Mouse (Mus musculus): ENCODE data around the gene Neu4. TPM values are rescaled to one million over a fixed set of nuclear protein-coding genes. Genes with fewer than 3 reads are reported as not detected.
"Not testable (repeated sequence)": the region's sequence is repeated elsewhere in the genome, so short reads cannot be mapped to it uniquely, and the experiment has no call there.

Neu4 gene
- polyA plus RNA-seq, 1 experiment from 2014 or later = not detected

- H3K4me1 ChIP-seq (replicated peaks); DNase-seq; H3K27me3 ChIP-seq; H3K9me3 ChIP-seq (replicated peaks); ATAC-seq (ENCODE audit: low read depth); H3K4me2 ChIP-seq; H3K36me3 ChIP-seq; H3K27ac ChIP-seq; H3K4me3 ChIP-seq (replicated peaks); H3K9ac ChIP-seq: not testable (repeated sequence)
- WGBS (ENCODE audit: insufficient replicate concordance) = 74% methylated on average over 16 of the region's 19 CpGs
Measured at GRCm38 (mm10) chr1:94008826-94009225, 11.4 kb upstream of the Neu4 start.

- ATAC-seq (ENCODE audit: low read depth) = no peak
- Histone ChIP-seq H3K4me2 (no peak overlapping the region), H3K27me3 (no peaks in the 10 kb centered on the region), H3K27ac (no peak overlapping the region), H3K4me1 (replicated peaks) (no peaks in the 10 kb centered on the region), H3K4me3 (replicated peaks) (no peak overlapping the region), H3K9me3 (replicated peaks) (no peaks in the 10 kb centered on the region), H3K9ac (no peak overlapping the region), H3K36me3 (no peaks in the 10 kb centered on the region)
- DNase-seq = no peak
- WGBS (ENCODE audit: insufficient replicate concordance) = 31% methylated on average over 3 of the region's 3 CpGs
Measured at GRCm38 (mm10) chr1:94011643-94012042, 8.6 kb upstream of the Neu4 start.

DNA sequence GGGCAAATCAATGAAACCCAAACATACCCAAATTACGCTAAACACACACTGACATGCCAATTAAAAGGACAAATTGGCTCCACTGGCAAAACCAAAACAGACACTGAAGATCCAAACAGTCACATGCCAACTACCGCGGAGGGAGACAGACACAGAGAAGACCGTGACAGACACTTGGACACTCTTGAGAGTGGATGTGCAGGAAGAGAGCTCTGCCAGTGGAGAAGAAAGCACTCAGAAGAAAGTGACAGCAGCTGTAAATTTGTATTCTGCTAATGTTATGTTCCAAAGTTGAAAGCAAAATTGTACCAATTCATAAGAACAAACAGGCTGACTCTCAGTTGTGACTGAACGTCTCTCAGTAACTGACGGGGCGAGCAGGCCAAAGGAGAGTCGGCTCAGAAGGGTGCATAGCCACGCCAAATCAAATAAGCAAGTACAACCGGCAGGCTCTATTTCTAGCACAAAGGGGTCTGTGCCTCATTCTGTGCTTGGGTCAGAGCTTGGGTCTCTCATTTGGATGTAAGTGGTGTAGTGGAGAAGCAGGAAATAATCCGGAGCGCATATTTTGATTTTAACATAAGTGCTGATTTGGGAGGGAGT lies 7.4 kb downstream of the Neu4 start:
- H3K27ac ChIP-seq = no peak overlapping the region
- H3K36me3 ChIP-seq = no peaks in the 10 kb centered on the region
- no peak overlapping the region for H3K9ac ChIP-seq
- H3K4me3 ChIP-seq (replicated peaks) = no peak overlapping the region
- H3K9me3 ChIP-seq (replicated peaks) = no peaks in the 10 kb centered on the region
- no peak overlapping the region for H3K4me2 ChIP-seq
- ATAC-seq (ENCODE audit: low read depth) (no peak), DNase-seq (no peak)
- no peaks in the 10 kb centered on the region for H3K27me3 ChIP-seq
- H3K4me1 ChIP-seq (replicated peaks) = no peaks in the 10 kb centered on the region
- WGBS (ENCODE audit: insufficient replicate concordance) = 83% methylated on average over 12 of the region's 12 CpGs

- H3K27ac ChIP-seq = no peak overlapping the region
- H3K9ac ChIP-seq = no peak overlapping the region
- 61% methylated on average over 2 of the region's 2 CpGs for WGBS (ENCODE audit: insufficient replicate concordance)
- no peaks in the 10 kb centered on the region for H3K4me1 ChIP-seq (replicated peaks)
- H3K4me2 ChIP-seq = no peak overlapping the region
- no peaks in the 10 kb centered on the region for H3K36me3 ChIP-seq
- H3K27me3 ChIP-seq = no peaks in the 10 kb centered on the region
- DNase-seq (no peak), ATAC-seq (ENCODE audit: low read depth) (no peak)
- no peak overlapping the region for H3K4me3 ChIP-seq (replicated peaks)
- no peaks in the 10 kb centered on the region for H3K9me3 ChIP-seq (replicated peaks)
Measured at GRCm38 (mm10) chr1:94028741-94029140, 8.5 kb downstream of the Neu4 start.

DNA sequence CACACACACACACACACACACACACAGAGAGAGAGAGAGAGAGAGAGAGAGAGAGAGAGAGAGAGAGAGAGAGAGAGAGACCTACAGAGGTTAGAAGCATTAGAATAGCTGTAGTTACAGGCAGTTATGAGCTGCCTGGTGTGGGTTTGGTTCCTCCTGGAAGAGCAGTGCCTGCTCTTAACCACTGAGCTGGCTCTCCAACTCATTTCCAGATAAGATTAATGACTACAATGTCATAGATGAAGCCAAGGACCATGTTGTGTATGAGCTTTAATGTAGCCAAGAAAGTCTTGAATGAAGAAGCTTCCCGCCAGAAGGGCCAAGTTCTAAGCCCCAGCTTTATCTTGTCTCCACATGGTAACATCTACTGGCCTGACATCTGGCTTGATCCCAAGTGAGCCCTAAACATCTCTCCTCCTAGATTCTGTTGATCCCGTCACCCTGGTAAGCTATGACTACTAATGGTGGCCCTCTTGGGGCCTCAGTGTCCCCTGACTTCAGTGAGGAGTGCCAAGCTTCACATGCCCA lies 12.9 kb downstream of the Neu4 start:
- Histone ChIP-seq H3K9ac (no peak overlapping the region), H3K4me1 (replicated peaks) (0 out of 2 replicates have a peak, but pooled peaks cover 2% of the 10 kb centered on the region), H3K4me2 (no peak overlapping the region), H3K27ac (no peak overlapping the region), H3K27me3 (no peaks in the 10 kb centered on the region), H3K4me3 (replicated peaks) (no peak overlapping the region), H3K9me3 (replicated peaks) (no peaks in the 10 kb centered on the region), H3K36me3 (no peaks in the 10 kb centered on the region)
- ATAC-seq (ENCODE audit: low read depth) (no peak), DNase-seq (no peak)
- WGBS (ENCODE audit: insufficient replicate concordance) = 57% methylated on average over 2 of the region's 2 CpGs

DNA sequence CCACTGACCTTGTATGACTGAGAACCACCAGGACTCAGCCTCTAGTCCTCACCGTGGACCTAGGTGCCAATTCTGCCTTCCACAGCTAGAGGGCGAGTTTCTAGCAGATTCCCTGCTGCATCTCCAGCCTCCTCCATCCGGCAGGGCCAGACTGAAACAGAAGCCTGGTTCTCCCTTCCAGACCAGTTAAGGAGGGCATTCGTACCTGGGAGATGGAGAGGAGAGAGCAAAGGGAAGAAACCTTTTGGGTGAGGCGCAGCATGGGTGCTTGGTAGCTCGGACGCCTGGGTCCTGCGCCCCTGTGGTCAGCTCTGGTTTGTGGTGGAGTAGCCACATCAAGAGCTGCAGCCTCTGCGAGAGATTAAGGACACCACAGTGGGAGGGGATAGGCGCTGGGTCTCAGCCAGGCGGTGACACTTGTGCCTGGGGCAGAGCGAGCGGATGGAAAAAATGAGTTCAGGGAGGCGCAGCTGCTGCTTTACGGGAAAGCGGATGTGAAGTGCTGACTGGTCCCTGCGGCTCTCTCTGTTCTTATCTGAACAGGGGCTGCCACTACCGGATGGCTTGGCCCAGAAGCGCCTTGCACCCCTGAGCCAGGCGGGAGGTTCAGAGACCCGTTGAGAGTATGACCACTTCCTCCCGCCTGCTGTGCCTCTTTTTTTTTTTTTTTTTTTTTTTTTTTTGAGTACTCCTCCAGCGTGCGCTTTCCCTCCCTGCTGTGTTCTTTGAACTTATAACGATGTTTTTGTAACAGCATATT lies 14.9 kb downstream of the Neu4 start:
- Histone ChIP-seq H3K9me3 (replicated peaks) (no peaks in the 10 kb centered on the region), H3K9ac (no peak overlapping the region), H3K4me3 (replicated peaks) (peak overlapping the region; percentile 41), H3K4me2 (peak overlapping the region; percentile 64), H3K27me3 (no peaks in the 10 kb centered on the region), H3K4me1 (replicated peaks) (0 out of 2 replicates have a peak, but pooled peaks cover 2% of the 10 kb centered on the region), H3K27ac (peak overlapping the region; percentile 61), H3K36me3 (no peaks in the 10 kb centered on the region)
- DNase-seq = peak; percentile 27
- ATAC-seq (ENCODE audit: low read depth) = peak; percentile 81
- under 1% methylated on average over 25 of the region's 25 CpGs for WGBS (ENCODE audit: insufficient replicate concordance)

DNA sequence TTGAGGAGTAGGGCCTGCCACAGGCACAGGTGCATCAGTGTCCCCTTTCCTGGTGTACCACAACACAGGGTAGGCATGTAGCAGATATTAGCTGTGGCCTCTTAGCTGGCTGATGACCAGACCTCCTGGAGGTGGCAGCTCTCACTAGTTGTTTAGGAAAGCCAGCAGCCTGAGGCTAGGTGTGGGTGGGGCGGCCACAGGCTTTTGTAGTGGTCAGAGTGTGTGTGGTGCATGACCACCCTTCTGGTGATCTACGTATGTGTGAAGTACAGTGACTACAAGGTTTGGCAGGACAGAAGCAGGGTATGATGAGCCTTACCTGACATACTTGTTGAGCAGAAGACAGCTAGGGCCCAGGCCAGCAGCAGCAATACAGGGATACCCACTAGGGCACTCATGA lies 20.1 kb downstream of the Neu4 start:
- Histone ChIP-seq H3K9ac (no peak overlapping the region), H3K4me1 (replicated peaks) (0 out of 2 replicates have a peak, but pooled peaks cover 2% of the 10 kb centered on the region), H3K36me3 (no peaks in the 10 kb centered on the region), H3K4me3 (replicated peaks) (no peak overlapping the region), H3K27me3 (no peaks in the 10 kb centered on the region), H3K9me3 (replicated peaks) (no peaks in the 10 kb centered on the region), H3K4me2 (no peak overlapping the region), H3K27ac (no peak overlapping the region)
- no peak for ATAC-seq (ENCODE audit: low read depth)
- 72% methylated on average over 2 of the region's 2 CpGs for WGBS (ENCODE audit: insufficient replicate concordance)
- DNase-seq = no peak

- Histone ChIP-seq H3K4me1 (replicated peaks) (no peaks in the 10 kb centered on the region), H3K27ac (no peak overlapping the region), H3K36me3 (no peaks in the 10 kb centered on the region), H3K27me3 (no peaks in the 10 kb centered on the region), H3K9me3 (replicated peaks) (no peaks in the 10 kb centered on the region), H3K9ac (no peak overlapping the region), H3K4me3 (replicated peaks) (no peak overlapping the region), H3K4me2 (no peak overlapping the region)
- WGBS (ENCODE audit: insufficient replicate concordance) = 70% methylated on average over 3 of the region's 3 CpGs
- DNase-seq = no peak
- no peak for ATAC-seq (ENCODE audit: low read depth)
Measured at GRCm38 (mm10) chr1:94045559-94045958, 25.3 kb downstream of the Neu4 start.

DNA sequence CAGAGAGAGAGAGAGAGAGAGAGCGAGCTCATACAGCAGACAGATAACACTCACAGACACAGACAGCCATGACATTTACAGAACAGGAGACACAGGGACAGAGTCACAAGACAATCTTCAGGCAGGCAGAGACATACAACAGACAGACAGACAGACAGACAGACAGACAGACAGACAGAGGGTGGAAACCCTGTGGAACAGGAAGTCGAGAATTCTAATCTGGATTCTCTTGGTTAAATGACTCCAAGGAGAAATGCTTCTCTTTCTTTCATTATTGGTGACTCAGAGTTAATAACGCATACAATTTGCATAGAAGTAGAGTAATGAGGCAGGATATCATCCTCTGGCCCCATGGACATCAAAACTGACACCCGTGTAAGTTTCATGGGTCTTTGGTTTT lies 26.3 kb downstream of the Neu4 start:
- H3K4me2 ChIP-seq = no peak overlapping the region
- H3K4me1 ChIP-seq (replicated peaks) = no peaks in the 10 kb centered on the region
- no peak overlapping the region for H3K4me3 ChIP-seq (replicated peaks)
- no peak for ATAC-seq (ENCODE audit: low read depth)
- 53% methylated on average over 4 of the region's 4 CpGs for WGBS (ENCODE audit: insufficient replicate concordance)
- no peaks in the 10 kb centered on the region for H3K36me3 ChIP-seq
- no peak for DNase-seq
- H3K9me3 ChIP-seq (replicated peaks) = no peaks in the 10 kb centered on the region
- H3K9ac ChIP-seq = no peak overlapping the region
- no peaks in the 10 kb centered on the region for H3K27me3 ChIP-seq
- no peak overlapping the region for H3K27ac ChIP-seq

DNA sequence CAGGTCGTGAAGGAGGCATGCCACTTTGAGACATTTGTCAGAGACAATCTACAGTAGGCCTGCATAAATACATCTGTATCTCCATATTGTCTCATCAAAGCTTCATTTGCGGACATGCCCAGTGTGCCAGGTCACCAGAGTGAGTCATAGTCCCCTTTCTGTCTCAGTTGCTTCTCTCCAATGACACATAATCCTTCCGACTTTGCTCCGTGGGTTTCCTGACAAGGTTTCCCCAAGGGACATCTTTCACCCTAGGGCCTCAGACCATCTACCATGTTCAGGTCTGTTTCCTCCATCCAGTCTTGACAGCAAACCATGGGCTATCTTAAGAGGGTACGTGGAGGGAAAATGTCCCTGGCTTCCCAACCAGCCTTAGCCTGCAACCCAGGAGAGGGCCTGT lies 30.9 kb downstream of the Neu4 start:
- no peaks in the 10 kb centered on the region for H3K4me1 ChIP-seq (replicated peaks)
- no peak for ATAC-seq (ENCODE audit: low read depth)
- 66% methylated on average over 5 of the region's 5 CpGs for WGBS (ENCODE audit: insufficient replicate concordance)

GRCm38 (mm10) chr1:94052373-94052772 lies 32.1 kb downstream of the Neu4 start, which contains the start of gene Pdcd1:
Gene Pdcd1 (minus strand): TSS chr1:94052553.
- DNase-seq = no peak
- WGBS (ENCODE audit: insufficient replicate concordance) = 37% methylated on average over 6 of the region's 6 CpGs
- no peak for ATAC-seq (ENCODE audit: low read depth)

More for the DNA sequence above, 30.9 kb downstream of the Neu4 start:
- no peaks in the 10 kb centered on the region for H3K27me3 ChIP-seq
- H3K4me3 ChIP-seq (replicated peaks) = no peak overlapping the region
- H3K9me3 ChIP-seq (replicated peaks) = no peaks in the 10 kb centered on the region
- H3K27ac ChIP-seq = no peak overlapping the region
- no peak for DNase-seq
- H3K9ac ChIP-seq = no peak overlapping the region
- no peaks in the 10 kb centered on the region for H3K36me3 ChIP-seq
- no peak overlapping the region for H3K4me2 ChIP-seq

More at GRCm38 (mm10) chr1:94052373-94052772, 32.1 kb downstream of the Neu4 start, which contains the start of gene Pdcd1:
- Histone ChIP-seq H3K4me3 (replicated peaks) (no peak within 1 kb of the TSS), H3K27ac (no peak within 1 kb of the TSS), H3K36me3 (no peaks in the 10 kb centered on the region), H3K9ac (no peak within 1 kb of the TSS), H3K4me1 (replicated peaks) (no peaks in the 10 kb centered on the region), H3K27me3 (no peaks in the 10 kb centered on the region), H3K4me2 (no peak within 1 kb of the TSS), H3K9me3 (replicated peaks) (no peaks in the 10 kb centered on the region)

Measured in liver, embryonic 13.5 days (tissue).